Comparison of ENCODE assay signal across 20 mouse cellular contexts in genomic region chr13:54411656-54412055, GRCm38 (mm10). TPM values are rescaled to one million over a fixed set of nuclear protein-coding genes. Genes with fewer than 3 reads are reported as not detected.
A peak's percentile ranks its signal among the peaks of the same experiment; 100 is the strongest.
DNase-seq lines count a peak whose midpoint lies in the region; ATAC-seq and TF ChIP-seq lines count a peak whose summit lies in the region.
"Had no signal": no experiment of that assay in that cellular context is flagged by ENCODE, and none has a peak within 500 bp of the region (broad histone marks: within the 10 kb centered on the region; RNA-seq: fewer than 3 reads in every experiment).

No protein-coding gene starts in this region.

- no peak for ATAC-seq in forebrain, embryonic 12.5 days (ENCODE audit: low FRiP score)
- no peak for ATAC-seq in forebrain, postnatal 0 days
- ATAC-seq in hindbrain, embryonic 14.5 days (ENCODE audit: low FRiP score) = no peak
- no peak for ATAC-seq in midbrain, embryonic 13.5 days
- ATAC-seq: CD4-positive, CD25-positive, alpha-beta regulatory T cell, adult 4 months had no signal

- H3K9ac ChIP-seq in forebrain, embryonic 12.5 days = no peak overlapping the region
- H3K9ac ChIP-seq in forebrain, postnatal 0 days = no peak overlapping the region
- no peak overlapping the region for H3K9ac ChIP-seq in hindbrain, embryonic 14.5 days
- no peak overlapping the region for H3K9ac ChIP-seq in midbrain, embryonic 13.5 days (replicated peaks)
- H3K9ac ChIP-seq: embryonic facial prominence, embryonic 12.5 days; hindbrain, embryonic 15.5 days had no signal

- TF ChIP-seq CTCF in forebrain, postnatal 0 days (IDR thresholded peaks at IDR 0.05; ENCODE audit: low read depth) = no peak
- TF ChIP-seq CTCF in bone marrow, adult 2 months (IDR thresholded peaks at IDR 0.05; ENCODE audit: control insufficient read depth, insufficient read depth, low read length) = no peak

- H3K4me1 ChIP-seq in forebrain, embryonic 12.5 days = peaks cover 15% of the 10 kb centered on the region
- no peaks in the 10 kb centered on the region for H3K4me1 ChIP-seq in forebrain, postnatal 0 days (ENCODE audit: insufficient read depth)
- H3K4me1 ChIP-seq in hindbrain, embryonic 14.5 days (replicated peaks; ENCODE audit: control insufficient read depth, insufficient read depth, low read length) = no peaks in the 10 kb centered on the region; the same call in 1 of the 2 replicates
- H3K4me1 ChIP-seq in hindbrain, embryonic 10.5 days (replicated peaks) = peaks cover 14% of the 10 kb centered on the region
- peaks cover 12% of the 10 kb centered on the region for H3K4me1 ChIP-seq in midbrain, embryonic 13.5 days (replicated peaks)
- H3K4me1 ChIP-seq in midbrain, embryonic 10.5 days = peaks cover 11% of the 10 kb centered on the region; the same call in 1 of the 2 replicates
- peaks cover 1% of the 10 kb centered on the region; the same call in 1 of the 2 replicates for H3K4me1 ChIP-seq in bone marrow, adult 2 months (ENCODE audit: control insufficient read depth, insufficient read depth, low read length)

- H3K4me2 ChIP-seq in forebrain, embryonic 12.5 days = no peak overlapping the region
- H3K4me2 ChIP-seq in forebrain, postnatal 0 days (ENCODE audit: low read depth) = no peak overlapping the region
- H3K4me2 ChIP-seq in hindbrain, embryonic 14.5 days (replicated peaks) = no peak overlapping the region
- no peak overlapping the region for H3K4me2 ChIP-seq in midbrain, embryonic 13.5 days (replicated peaks)
- H3K4me2 ChIP-seq: embryonic facial prominence, embryonic 12.5 days; hindbrain, embryonic 15.5 days had no signal

- DNase-seq in forebrain, postnatal 0 days = no peak
- no peak for DNase-seq in hindbrain, embryonic 14.5 days (ENCODE audit: low spot score)
- no peak for DNase-seq in hindbrain, embryonic 10.5 days (ENCODE audit: low spot score)
- DNase-seq in midbrain, embryonic 10.5 days (ENCODE audit: low spot score) = no peak
- DNase-seq in thymus, postnatal 0 days (ENCODE audit: low spot score) = no peak
- DNase-seq: adrenal gland, adult 8-10 months; adrenal gland, postnatal 36 days; cerebellum, adult 11 months; cerebellum, adult 8-10 months; cerebellum, postnatal 25 days; gastrocnemius, postnatal 36 days; heart, adult 18-20 months had no signal

- 82% methylated on average over 3 of the region's 3 CpGs for WGBS in forebrain, embryonic 12.5 days
- 76% methylated on average over 3 of the region's 3 CpGs for WGBS in forebrain, postnatal 0 days
- WGBS in hindbrain, embryonic 14.5 days = 82% methylated on average over 3 of the region's 3 CpGs
- WGBS in hindbrain, embryonic 10.5 days = 91% methylated on average over 3 of the region's 3 CpGs
- 81% methylated on average over 3 of the region's 3 CpGs for WGBS in midbrain, embryonic 13.5 days
- WGBS in midbrain, embryonic 10.5 days = 75% methylated on average over 3 of the region's 3 CpGs
- 69% methylated on average over 3 of the region's 3 CpGs for WGBS in bone marrow, adult 2 months

- no peaks in the 10 kb centered on the region for H3K36me3 ChIP-seq in forebrain, embryonic 12.5 days (replicated peaks)
- no peaks in the 10 kb centered on the region for H3K36me3 ChIP-seq in forebrain, postnatal 0 days (ENCODE audit: insufficient read depth)
- H3K36me3 ChIP-seq in hindbrain, embryonic 14.5 days (replicated peaks; ENCODE audit: control insufficient read depth, insufficient read depth) = no peaks in the 10 kb centered on the region
- no peaks in the 10 kb centered on the region for H3K36me3 ChIP-seq in hindbrain, embryonic 10.5 days
- H3K36me3 ChIP-seq in midbrain, embryonic 13.5 days = no peaks in the 10 kb centered on the region
- H3K36me3 ChIP-seq in midbrain, embryonic 10.5 days = no peaks in the 10 kb centered on the region
- H3K36me3 ChIP-seq: embryonic facial prominence, embryonic 12.5 days; G1E; heart, embryonic 10.5 days; hindbrain, embryonic 15.5 days had no signal

- no peaks in the 10 kb centered on the region for H3K9me3 ChIP-seq in forebrain, embryonic 12.5 days
- H3K9me3 ChIP-seq in forebrain, postnatal 0 days (ENCODE audit: low read length) = no peaks in the 10 kb centered on the region
- no peaks in the 10 kb centered on the region for H3K9me3 ChIP-seq in hindbrain, embryonic 14.5 days (ENCODE audit: control insufficient read depth, low read length)
- no peaks in the 10 kb centered on the region for H3K9me3 ChIP-seq in hindbrain, embryonic 10.5 days
- no peaks in the 10 kb centered on the region for H3K9me3 ChIP-seq in midbrain, embryonic 13.5 days
- H3K9me3 ChIP-seq in midbrain, embryonic 10.5 days (replicated peaks) = no peaks in the 10 kb centered on the region
- H3K9me3 ChIP-seq: embryonic facial prominence, embryonic 12.5 days; heart, embryonic 10.5 days; hindbrain, embryonic 15.5 days had no signal

- H3K4me3 ChIP-seq in forebrain, embryonic 12.5 days (replicated peaks) = no peak overlapping the region
- no peak overlapping the region for H3K4me3 ChIP-seq in forebrain, postnatal 0 days (ENCODE audit: low read depth, low read length)
- no peak overlapping the region for H3K4me3 ChIP-seq in hindbrain, embryonic 14.5 days (replicated peaks; ENCODE audit: low read length)
- no peak overlapping the region for H3K4me3 ChIP-seq in hindbrain, embryonic 10.5 days
- H3K4me3 ChIP-seq in midbrain, embryonic 13.5 days (replicated peaks) = no peak overlapping the region
- H3K4me3 ChIP-seq in midbrain, embryonic 10.5 days = no peak overlapping the region
- no peak overlapping the region for H3K4me3 ChIP-seq in bone marrow, adult 2 months (replicated peaks; ENCODE audit: control insufficient read depth, low read depth, low read length)
- H3K4me3 ChIP-seq: embryonic facial prominence, embryonic 12.5 days; heart, embryonic 10.5 days; hindbrain, embryonic 15.5 days had no signal

- TF ChIP-seq POLR2A in bone marrow, adult 2 months (IDR thresholded peaks at IDR 0.05; ENCODE audit: borderline replicate concordance, control insufficient read depth, low read depth, low read length) = no peak

- no peaks in the 10 kb centered on the region for H3K27me3 ChIP-seq in forebrain, embryonic 12.5 days
- no peaks in the 10 kb centered on the region for H3K27me3 ChIP-seq in forebrain, postnatal 0 days (ENCODE audit: insufficient read depth, low read length)
- no peaks in the 10 kb centered on the region for H3K27me3 ChIP-seq in hindbrain, embryonic 14.5 days (ENCODE audit: control insufficient read depth, insufficient read depth, low read length)
- H3K27me3 ChIP-seq in hindbrain, embryonic 10.5 days (ENCODE audit: insufficient read depth, poor library complexity, severe bottlenecking) = 0 out of 2 replicates have a peak, but pooled peaks cover 4% of the 10 kb centered on the region
- no peaks in the 10 kb centered on the region for H3K27me3 ChIP-seq in midbrain, embryonic 13.5 days
- no peaks in the 10 kb centered on the region for H3K27me3 ChIP-seq in midbrain, embryonic 10.5 days (ENCODE audit: low read depth, poor library complexity, severe bottlenecking)
- H3K27me3 ChIP-seq: embryonic facial prominence, embryonic 12.5 days; hindbrain, embryonic 15.5 days had no signal

- peak overlapping the region; percentile 65; the same call in 1 of the 2 replicates for H3K27ac ChIP-seq in forebrain, embryonic 12.5 days
- no peak overlapping the region for H3K27ac ChIP-seq in forebrain, postnatal 0 days (ENCODE audit: low read depth, low read length)
- H3K27ac ChIP-seq in hindbrain, embryonic 14.5 days = 0 out of 2 replicates have a peak overlapping the region, but pooled peaks have one; percentile 9
- H3K27ac ChIP-seq in hindbrain, embryonic 10.5 days = no peak overlapping the region
- peak overlapping the region; percentile 19; the same call in 1 of the 2 replicates for H3K27ac ChIP-seq in midbrain, embryonic 13.5 days
- no peak overlapping the region for H3K27ac ChIP-seq in midbrain, embryonic 10.5 days (replicated peaks)
- peak overlapping the region; percentile 75 for H3K27ac ChIP-seq in bone marrow, adult 2 months (ENCODE audit: control insufficient read depth, insufficient read depth, low read depth, low read length, poor library complexity)
- H3K27ac ChIP-seq: embryonic facial prominence, embryonic 12.5 days; heart, embryonic 10.5 days; hindbrain, embryonic 15.5 days had no signal

RNA-seq across cellular contexts. Expression of gene Cplx2, which starts 40.5 kb away (rescaled TPM):
- 14.9 and 15.5 TPM in 2 replicates for polyA plus RNA-seq in forebrain, embryonic 12.5 days (2016; fragmentation: Nextera tagmentation; extraction: Ambion mirVana)
- total RNA-seq in forebrain, postnatal 0 days (2014; rRNA removed) = 98.4 and 102 TPM in 2 replicates
- polyA plus RNA-seq in forebrain, postnatal 0 days (2015; fragmentation: Nextera tagmentation; extraction: Ambion mirVana) = 40.0 and 49.8 TPM in 2 replicates
- 24.9 and 30.1 TPM in 2 replicates for polyA plus RNA-seq in hindbrain, embryonic 14.5 days (2014; fragmentation: Nextera tagmentation; extraction: Ambion mirVana)
- polyA plus RNA-seq in hindbrain, embryonic 10.5 days (2016; fragmentation: Nextera tagmentation; extraction: Ambion mirVana) = 6.7 and 10.2 TPM in 2 replicates
- 28.0 and 31.0 TPM in 2 replicates for polyA plus RNA-seq in midbrain, embryonic 13.5 days (2015; fragmentation: Nextera tagmentation; extraction: Ambion mirVana)
- 9.9 and 15.3 TPM in 2 replicates for polyA plus RNA-seq in midbrain, embryonic 10.5 days (2016; fragmentation: Nextera tagmentation; extraction: Ambion mirVana)
- polyA plus RNA-seq in bone marrow, adult 2 months (2011; ENCODE audit: insufficient read depth, insufficient read length, low replicate concordance, missing spikeins) = 3.6 and 7.4 TPM in 2 replicates
- 0.49 and 0.50 TPM in 2 replicates for polyA plus RNA-seq in thymus, postnatal 0 days (2015; fragmentation: Nextera tagmentation; extraction: Ambion mirVana)
- total RNA-seq: G1E had no signal
- polyA plus RNA-seq: CD4-positive, CD25-positive, alpha-beta regulatory T cell, adult 4 months; G1E had no signal

RNA-seq across cellular contexts. Expression of gene Thoc3, which starts 57.0 kb away (rescaled TPM):
- polyA plus RNA-seq in forebrain, embryonic 12.5 days (2016; fragmentation: Nextera tagmentation; extraction: Ambion mirVana) = 125 and 134 TPM in 2 replicates
- 51.5 and 57.0 TPM in 2 replicates for total RNA-seq in forebrain, postnatal 0 days (2014; rRNA removed)
- polyA plus RNA-seq in forebrain, postnatal 0 days (2015; fragmentation: Nextera tagmentation; extraction: Ambion mirVana) = 102 and 108 TPM in 2 replicates
- 92.9 and 98.6 TPM in 2 replicates for polyA plus RNA-seq in hindbrain, embryonic 14.5 days (2014; fragmentation: Nextera tagmentation; extraction: Ambion mirVana)
- 165 and 185 TPM in 2 replicates for polyA plus RNA-seq in hindbrain, embryonic 10.5 days (2016; fragmentation: Nextera tagmentation; extraction: Ambion mirVana)
- 121 and 126 TPM in 2 replicates for polyA plus RNA-seq in midbrain, embryonic 13.5 days (2015; fragmentation: Nextera tagmentation; extraction: Ambion mirVana)
- polyA plus RNA-seq in midbrain, embryonic 10.5 days (2016; fragmentation: Nextera tagmentation; extraction: Ambion mirVana) = 195 and 200 TPM in 2 replicates
- 10.7 and 17.6 TPM in 2 replicates for polyA plus RNA-seq in bone marrow, adult 2 months (2011; ENCODE audit: insufficient read depth, insufficient read length, low replicate concordance, missing spikeins)
- polyA plus RNA-seq in thymus, postnatal 0 days (2015; fragmentation: Nextera tagmentation; extraction: Ambion mirVana) = 90.2 and 91.4 TPM in 2 replicates

Comparison
In these comparisons a context has a peak if more than half of its experiments do, and no peak if none do; other contexts are left out.
1. H3K27ac ChIP-seq: peak in forebrain, embryonic 12.5 days (single experiment), hindbrain, embryonic 14.5 days (single experiment), midbrain, embryonic 13.5 days (single experiment) and bone marrow, adult 2 months (single experiment); none in forebrain, postnatal 0 days (single experiment), hindbrain, embryonic 10.5 days (single experiment) and midbrain, embryonic 10.5 days (single experiment).